Mouse (Mus musculus): Measurements from ENCODE around the gene Bag1.

DNA sequence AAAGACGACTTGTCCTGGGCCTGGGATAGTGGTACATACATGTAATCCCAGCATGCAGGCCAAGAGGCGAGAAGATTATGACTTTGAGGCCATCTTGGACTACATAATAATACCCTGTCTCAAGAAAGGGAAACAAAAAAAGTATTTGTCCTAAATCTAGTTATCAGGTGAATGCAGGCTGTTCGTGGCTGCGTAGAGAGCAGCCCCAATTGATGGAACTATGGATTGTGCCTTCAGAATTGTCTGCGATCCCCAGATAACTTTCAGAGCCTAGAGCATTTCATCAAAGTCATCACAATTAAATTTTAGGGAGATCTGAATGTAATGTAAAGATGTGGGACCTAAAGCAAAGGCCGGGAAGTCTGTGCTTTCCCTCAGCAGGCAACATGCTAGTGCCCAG lies 48.2 kb upstream of the Bag1 start:
- TF ChIP-seq TAL1 (IDR thresholded peaks at IDR 0.05; ENCODE audit: low read length) = no peak
- TF ChIP-seq GATA1 (IDR thresholded peaks at IDR 0.05; ENCODE audit: low read length) = no peak
